Mouse (Mus musculus) erythroblast, embryonic 14.5 days (primary cell): ENCODE measurements around the gene Inafm2. TPM values are rescaled to one million over a fixed set of nuclear protein-coding genes. Genes with fewer than 3 reads are reported as not detected.

Experiments
- H3K27me3 ChIP-seq: 2 replicates; pipeline ENCODE4 v1.6.1; 2012; ENCODE audit warnings: inconsistent platforms; ENCODE audit not compliant: control insufficient read depth
- H3K36me3 ChIP-seq: 2 replicates; pipeline ENCODE4 v1.6.1; 2012; ENCODE audit warnings: mild to moderate bottlenecking, inconsistent platforms; ENCODE audit not compliant: control insufficient read depth
- H3K4me1 ChIP-seq: 2 replicates; pipeline ENCODE4 v1.6.1; 2012; ENCODE audit warnings: inconsistent platforms; ENCODE audit not compliant: control insufficient read depth
- H3K4me3 ChIP-seq: replicated peaks from 2 replicates; pipeline ENCODE3; 2012; ENCODE audit warnings: moderate library complexity, mild to moderate bottlenecking, inconsistent platforms
- H3K9me3 ChIP-seq: 2 replicates; pipeline ENCODE4 v1.6.1; 2012; ENCODE audit warnings: low read length, inconsistent platforms, mixed read lengths; ENCODE audit not compliant: control insufficient read depth
- GATA1 ChIP-seq: IDR thresholded peaks from 2 replicates; pipeline ENCODE4 v1.6.1; 2012; ENCODE audit warnings: low read length, inconsistent platforms, mixed read lengths
- TAL1 ChIP-seq: IDR thresholded peaks from 3 replicates; pipeline ENCODE4 v1.6.1; 2012; ENCODE audit warnings: low read length, inconsistent platforms, mixed read lengths
- polyA plus RNA-seq: library from polyadenylated mRNA; stranded (reverse); fragments of >175 nt; gene quantifications from 2 replicates; pipeline ENCODE4 v1.2.3, GENCODE M21; 2012

Inafm2 gene
- polyA plus RNA-seq, 1 experiment = 3.0 TPM

GRCm38 (mm10) chr2:118783663-118784062 is 38.1 kb downstream of the Inafm2 start:
- peaks cover 21% of the 10 kb centered on the region for H3K27me3 ChIP-seq

DNA sequence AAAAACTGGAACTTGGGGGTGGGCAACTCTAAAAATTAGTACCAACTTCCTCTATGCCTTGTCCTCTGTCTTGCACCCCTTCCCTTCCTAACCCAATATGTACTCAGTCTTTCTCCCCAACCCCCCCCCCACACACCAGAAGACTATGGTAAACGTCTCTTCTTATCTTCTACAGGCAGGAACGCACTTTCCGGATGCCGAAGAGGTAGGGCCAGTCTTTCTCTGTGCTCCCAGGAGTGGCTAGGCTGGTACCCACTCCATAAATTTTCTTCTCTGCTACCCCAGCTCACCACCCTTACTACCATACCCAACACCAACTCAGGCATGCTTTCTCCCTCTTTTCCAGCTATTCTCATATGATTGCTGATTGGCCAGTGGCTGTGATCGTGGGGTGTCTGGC is 41.0 kb downstream of the Inafm2 start:
- TF ChIP-seq GATA1 = no peak
- no peak for TF ChIP-seq TAL1
- Histone ChIP-seq H3K9me3 (no peaks in the 10 kb centered on the region), H3K36me3 (no peaks in the 10 kb centered on the region), H3K4me1 (peaks cover 28% of the 10 kb centered on the region), H3K27me3 (peaks cover under 1% of the 10 kb centered on the region), H3K4me3 (no peak overlapping the region)

More at GRCm38 (mm10) chr2:118783663-118784062, 38.1 kb downstream of the Inafm2 start:
- H3K4me3 ChIP-seq = no peak overlapping the region
- no peaks in the 10 kb centered on the region for H3K36me3 ChIP-seq
- TF ChIP-seq GATA1 = no peak
- TF ChIP-seq TAL1 = no peak
- no peaks in the 10 kb centered on the region for H3K9me3 ChIP-seq
- peaks cover 26% of the 10 kb centered on the region for H3K4me1 ChIP-seq

DNA sequence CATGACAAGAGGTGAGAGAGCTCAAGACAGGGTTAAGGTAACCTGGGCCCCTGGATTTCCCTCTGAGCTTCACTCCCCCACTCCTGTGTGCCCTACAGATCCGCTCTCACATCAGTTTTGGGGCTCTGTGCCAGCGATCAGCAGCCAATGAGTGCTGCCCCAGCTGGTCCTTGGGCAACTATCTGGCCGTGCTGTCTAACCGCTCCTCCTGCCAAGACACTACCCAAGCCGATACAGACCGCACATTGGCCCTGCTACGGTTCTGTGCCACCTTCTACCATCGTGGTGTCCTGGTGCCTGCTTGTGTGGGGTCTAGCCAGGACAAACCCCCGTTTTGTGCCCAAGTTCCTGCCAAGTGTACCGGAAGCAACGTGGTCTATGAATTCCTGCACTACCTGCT is 43.9 kb downstream of the Inafm2 start:
- H3K4me1 ChIP-seq = peaks cover 47% of the 10 kb centered on the region
- H3K4me3 ChIP-seq = no peak overlapping the region
- H3K36me3 ChIP-seq = no peaks in the 10 kb centered on the region
- peaks cover 3% of the 10 kb centered on the region for H3K27me3 ChIP-seq
- TF ChIP-seq GATA1 (no peak), TAL1 (no peak)
- H3K9me3 ChIP-seq = no peaks in the 10 kb centered on the region

DNA sequence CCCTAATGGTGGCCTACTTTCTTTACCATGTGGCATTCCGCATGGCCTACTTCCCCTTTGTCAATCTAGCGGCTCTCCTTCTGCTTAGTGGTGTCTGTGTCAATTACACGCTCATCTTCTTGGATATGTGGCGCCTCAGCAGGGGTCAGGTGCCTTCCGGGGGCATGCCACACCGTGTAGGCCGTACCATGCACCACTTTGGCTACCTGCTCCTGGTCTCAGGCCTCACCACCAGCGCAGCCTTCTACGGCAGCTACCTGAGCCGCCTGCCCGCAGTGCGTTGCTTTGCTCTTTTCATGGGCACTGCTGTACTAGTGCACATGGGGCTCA is 44.6 kb downstream of the Inafm2 start:
- Histone ChIP-seq H3K9me3 (no peaks in the 10 kb centered on the region), H3K27me3 (peaks cover 3% of the 10 kb centered on the region), H3K36me3 (no peaks in the 10 kb centered on the region), H3K4me1 (peaks cover 47% of the 10 kb centered on the region), H3K4me3 (peak overlapping the region; percentile 37)
- TF ChIP-seq GATA1 = no peak
- TF ChIP-seq TAL1 = no peak

- Histone ChIP-seq H3K4me1 (peaks cover 47% of the 10 kb centered on the region), H3K4me3 (peak overlapping the region; percentile 37), H3K27me3 (peaks cover 3% of the 10 kb centered on the region), H3K36me3 (no peaks in the 10 kb centered on the region), H3K9me3 (no peaks in the 10 kb centered on the region)
- TF ChIP-seq GATA1 (no peak), TAL1 (no peak)
Measured at GRCm38 (mm10) chr2:118790551-118791525, 45.3 kb downstream of the Inafm2 start.

DNA sequence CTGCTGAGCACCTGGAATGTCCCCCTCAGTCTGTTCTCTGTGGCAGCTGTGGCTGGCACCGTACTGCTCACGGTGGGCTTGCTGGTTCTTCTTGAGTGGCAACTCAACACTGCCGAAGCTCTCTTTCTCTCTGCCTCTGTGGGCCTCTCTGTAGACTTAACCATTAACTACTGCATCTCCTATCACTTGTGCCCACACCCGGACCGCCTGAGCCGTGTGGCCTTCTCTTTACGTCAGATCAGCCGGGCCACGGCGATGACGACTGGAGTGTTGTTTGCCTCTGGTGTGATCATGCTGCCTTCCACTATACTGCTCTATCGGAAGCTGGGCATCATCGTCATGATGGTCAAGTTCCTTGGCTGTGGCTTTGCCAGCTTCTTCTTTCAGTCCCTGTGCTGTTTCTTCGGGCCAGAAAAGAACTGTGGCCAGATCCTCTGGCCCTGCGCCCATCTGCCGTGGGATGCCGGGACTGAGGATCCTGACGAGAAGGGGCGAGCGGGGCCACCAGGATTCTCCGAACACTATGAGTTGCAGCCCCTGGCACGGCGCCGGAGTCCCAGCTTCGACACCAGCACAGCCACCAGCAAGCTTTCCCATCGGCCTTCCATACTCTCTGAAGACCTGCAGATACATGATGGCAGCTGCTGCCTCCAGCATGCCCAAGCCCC is 46.2 kb downstream of the Inafm2 start:
- Histone ChIP-seq H3K4me3 (peak overlapping the region; percentile 15), H3K36me3 (no peaks in the 10 kb centered on the region), H3K9me3 (no peaks in the 10 kb centered on the region), H3K27me3 (peaks cover 3% of the 10 kb centered on the region), H3K4me1 (peaks cover 42% of the 10 kb centered on the region)
- TF ChIP-seq TAL1 (no peak), GATA1 (no peak)

GRCm38 (mm10) chr2:118792259-118792613 is 46.7 kb downstream of the Inafm2 start:
- peaks cover 38% of the 10 kb centered on the region for H3K4me1 ChIP-seq
- no peak for TF ChIP-seq GATA1
- no peak for TF ChIP-seq TAL1
- H3K4me3 ChIP-seq = no peak overlapping the region
- no peaks in the 10 kb centered on the region for H3K36me3 ChIP-seq
- peaks cover 3% of the 10 kb centered on the region for H3K27me3 ChIP-seq
- H3K9me3 ChIP-seq = no peaks in the 10 kb centered on the region

- Histone ChIP-seq H3K4me1 (peaks cover 38% of the 10 kb centered on the region), H3K9me3 (no peaks in the 10 kb centered on the region; the same call in 1 of the 2 replicates), H3K4me3 (no peak overlapping the region), H3K36me3 (no peaks in the 10 kb centered on the region), H3K27me3 (peaks cover 3% of the 10 kb centered on the region)
- TF ChIP-seq GATA1 (no peak), TAL1 (no peak)
Measured at GRCm38 (mm10) chr2:118793636-118794035, 48.1 kb downstream of the Inafm2 start.

Other genes starting within 250 kb of the Inafm2 start
- gene Bmf, start 196.1 kb upstream of the Inafm2 start, polyA plus RNA-seq = 0.18 TPM in 1 of 2 replicates, not detected in the other
- 1.7 and 1.9 TPM in 2 replicates for gene Bub1b, start 147.5 kb upstream of the Inafm2 start, polyA plus RNA-seq
- gene Pak6, start 82.5 kb upstream of the Inafm2 start, polyA plus RNA-seq = 0.42 and 0.64 TPM in 2 replicates
- 0.01 TPM in 1 of 2 replicates, not detected in the other for gene Ankrd63, start 41.8 kb upstream of the Inafm2 start, polyA plus RNA-seq
- gene Plcb2, start 17.3 kb upstream of the Inafm2 start, polyA plus RNA-seq = 0.07 and 0.16 TPM in 2 replicates
- not detected in 2 replicates for gene Ccdc9b, start 16.9 kb downstream of the Inafm2 start, polyA plus RNA-seq
- not detected in 2 replicates for gene Phgr1, start 27.0 kb downstream of the Inafm2 start, polyA plus RNA-seq
- 0.02 TPM in 1 of 2 replicates, not detected in the other for gene Disp2, start 34.0 kb downstream of the Inafm2 start, polyA plus RNA-seq
- gene Knstrn, start 68.2 kb downstream of the Inafm2 start, polyA plus RNA-seq = 26.7 and 32.4 TPM in 2 replicates
- 0.30 and 0.45 TPM in 2 replicates for gene Ivd, start 116.2 kb downstream of the Inafm2 start, polyA plus RNA-seq
- 4.0 and 5.7 TPM in 2 replicates for gene Bahd1, start 154.6 kb downstream of the Inafm2 start, polyA plus RNA-seq
- gene Chst14, start 180.7 kb downstream of the Inafm2 start, polyA plus RNA-seq = 0.14 and 0.15 TPM in 2 replicates